Mouse (Mus musculus): ENCODE data around the gene Rhox3g. TPM values are rescaled to one million over a fixed set of nuclear protein-coding genes. Genes with fewer than 3 reads are reported as not detected.

Gene Rhox3g
- not detected in 2 replicates for polyA plus RNA-seq (2012; rRNA removed)

DNA sequence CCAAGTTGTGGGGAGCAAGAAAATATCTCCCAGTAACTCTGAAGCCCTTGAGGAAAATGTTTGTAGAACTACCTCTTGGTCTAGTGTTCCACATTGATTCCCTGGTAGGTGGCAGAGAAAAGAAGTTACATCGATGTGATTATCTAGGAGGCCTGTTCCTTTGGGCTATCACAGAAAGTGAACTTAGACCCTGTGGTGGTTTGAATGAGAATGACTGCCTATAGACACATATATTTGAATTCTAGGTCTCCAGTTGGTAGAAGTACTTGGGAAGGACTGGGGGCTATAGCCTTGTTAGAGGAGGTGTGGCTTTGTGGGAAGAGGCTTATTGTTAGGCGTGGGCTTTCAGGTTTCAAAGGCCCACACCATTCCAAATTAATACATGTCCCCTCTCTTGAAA, at the start of gene Rhox3g:
Gene Rhox3g, minus strand, starts transcription at position 101 of the 400 bp plus-strand sequence.

DNA sequence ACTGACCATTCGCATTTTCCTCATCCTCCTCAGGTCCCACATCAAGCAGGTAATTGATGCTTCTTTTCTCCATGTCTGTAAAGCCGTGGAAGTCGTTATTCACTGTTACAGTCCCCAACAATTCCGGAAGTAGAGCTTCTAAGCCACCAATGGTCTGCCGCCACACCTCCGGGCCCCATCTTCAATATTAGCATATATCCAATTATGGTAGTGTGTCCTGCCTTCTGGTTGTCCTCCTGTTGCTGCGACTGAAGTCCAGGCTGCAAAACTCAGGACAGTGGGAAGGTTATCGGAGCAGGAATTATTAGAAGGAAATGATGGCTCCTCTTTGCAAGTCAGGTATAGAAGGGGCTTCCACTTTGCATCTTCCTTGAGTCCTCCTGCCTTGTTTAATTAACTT, 44.8 kb upstream of the Rhox3g start, which contains the start of gene Rhox2h:
Gene Rhox2h, minus strand, starts transcription at position 101 of the 400 bp plus-strand sequence.

GRCm38 (mm10) chrX:37668664-37669063, 40.3 kb upstream of the Rhox3g start, which contains the start of gene Rhox3h:
Gene Rhox3h (minus strand): TSS chrX:37668764.

GRCm38 (mm10) chrX:37651227-37651626, 22.8 kb upstream of the Rhox3g start, which contains the start of gene Rhox4g:
Gene Rhox4g (minus strand): TSS chrX:37651327.

GRCm38 (mm10) chrX:37643370-37643769, 15.0 kb upstream of the Rhox3g start, which contains the start of gene Rhox2g:
Gene Rhox2g (minus strand): TSS chrX:37643470.

DNA sequence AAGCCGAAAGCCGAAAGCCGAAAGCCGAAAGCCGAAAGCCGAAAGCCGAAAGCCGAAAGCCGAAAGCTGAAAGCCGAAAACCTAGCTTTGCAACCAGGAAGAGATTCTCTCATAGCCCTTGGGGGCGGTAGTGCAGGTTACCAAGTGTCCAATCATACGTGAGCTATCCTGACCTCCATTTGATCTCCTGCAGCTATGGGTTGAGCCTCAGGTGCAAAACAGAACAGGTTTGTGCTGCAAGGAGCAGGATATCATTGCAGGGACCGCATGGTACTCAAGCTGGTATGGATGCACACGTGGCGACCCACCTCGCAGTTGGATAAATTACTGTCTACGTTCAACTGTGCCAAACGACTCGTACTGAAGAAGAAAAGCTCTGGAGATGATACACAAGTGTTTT, 20.8 kb downstream of the Rhox3g start, which contains the start of gene Rhox4f:
Gene Rhox4f, minus strand, starts transcription at position 101 of the 400 bp plus-strand sequence.

DNA sequence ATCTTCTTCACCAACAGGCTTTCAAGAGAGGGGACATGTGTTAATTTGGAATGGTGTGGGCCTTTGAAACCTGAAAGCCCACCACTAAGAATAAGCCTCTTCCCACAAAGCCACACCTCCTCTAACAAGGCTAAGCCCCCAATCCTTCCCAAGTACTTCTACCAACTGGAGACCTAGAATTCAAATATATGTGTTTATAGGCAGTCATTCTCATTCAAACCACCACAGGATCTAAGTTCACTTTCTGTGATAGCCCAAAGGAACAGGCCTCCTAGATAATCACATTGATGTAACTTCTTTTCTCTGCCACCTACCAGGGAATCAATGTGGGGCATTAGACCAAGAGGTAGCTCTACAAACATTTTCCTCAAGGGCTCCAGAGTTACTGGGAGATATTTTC, 47.7 kb downstream of the Rhox3g start, which contains the start of gene Rhox3f:
Gene Rhox3f, plus strand, starts transcription at position 301 of the 400 bp plus-strand sequence.

Other genes with a start within 250 kb of the Rhox3g start
- gene Rhox3a2, start 248.6 kb downstream of the Rhox3g start, polyA plus RNA-seq (2012; rRNA removed) = not detected in 2 replicates
- gene Rhox4a2, start 237.8 kb downstream of the Rhox3g start, polyA plus RNA-seq (2012; rRNA removed) = not detected in 2 replicates
- not detected in 2 replicates for gene Rhox2b, start 216.5 kb downstream of the Rhox3g start, polyA plus RNA-seq (2012; rRNA removed)
- not detected in 2 replicates for gene Rhox4b, start 196.1 kb downstream of the Rhox3g start, polyA plus RNA-seq (2012; rRNA removed)
- not detected in 2 replicates for gene Rhox2c, start 174.9 kb downstream of the Rhox3g start, polyA plus RNA-seq (2012; rRNA removed)
- gene Rhox3c, start 170.0 kb downstream of the Rhox3g start, polyA plus RNA-seq (2012; rRNA removed) = not detected in 2 replicates
- gene Rhox4c, start 148.3 kb downstream of the Rhox3g start, polyA plus RNA-seq (2012; rRNA removed) = not detected in 2 replicates
- not detected in 2 replicates for gene Rhox2d, start 135.2 kb downstream of the Rhox3g start, polyA plus RNA-seq (2012; rRNA removed)
- not detected in 2 replicates for gene Rhox4d, start 114.3 kb downstream of the Rhox3g start, polyA plus RNA-seq (2012; rRNA removed)
- not detected in 2 replicates for gene Rhox2e, start 98.2 kb downstream of the Rhox3g start, polyA plus RNA-seq (2012; rRNA removed)
- not detected in 2 replicates for gene Rhox3e, start 86.6 kb downstream of the Rhox3g start, polyA plus RNA-seq (2012; rRNA removed)
- not detected in 2 replicates for gene Rhox4e, start 71.2 kb downstream of the Rhox3g start, polyA plus RNA-seq (2012; rRNA removed)
- not detected in 2 replicates for gene Rhox2f, start 57.2 kb downstream of the Rhox3g start, polyA plus RNA-seq (2012; rRNA removed)
- not detected in 2 replicates for gene Rhox3f, start 47.6 kb downstream of the Rhox3g start, polyA plus RNA-seq (2012; rRNA removed)
- not detected in 2 replicates for gene Rhox4f, start 20.9 kb downstream of the Rhox3g start, polyA plus RNA-seq (2012; rRNA removed)
- not detected in 2 replicates for gene Rhox2g, start 14.9 kb upstream of the Rhox3g start, polyA plus RNA-seq (2012; rRNA removed)
- gene Rhox4g, start 22.7 kb upstream of the Rhox3g start, polyA plus RNA-seq (2012; rRNA removed) = not detected in 2 replicates
- not detected in 2 replicates for gene Rhox3h, start 40.2 kb upstream of the Rhox3g start, polyA plus RNA-seq (2012; rRNA removed)
- gene Rhox2h, start 44.7 kb upstream of the Rhox3g start, polyA plus RNA-seq (2012; rRNA removed) = not detected in 2 replicates
- gene Rhox5, start 176.2 kb upstream of the Rhox3g start, polyA plus RNA-seq (2012; rRNA removed) = 0.21 TPM in 1 of 2 replicates, not detected in the other
- gene Rhox6, start 198.3 kb upstream of the Rhox3g start, polyA plus RNA-seq (2012; rRNA removed) = not detected in 2 replicates
- gene Rhox7a, start 203.1 kb upstream of the Rhox3g start, polyA plus RNA-seq (2012; rRNA removed) = not detected in 2 replicates